Mouse (Mus musculus) sigmoid colon, adult 10 weeks (tissue): Measurements from ENCODE around the gene Prss57. TPM values are rescaled to one million over a fixed set of nuclear protein-coding genes. Genes with fewer than 3 reads are reported as not detected.

ENCODE experiments used
- polyA plus RNA-seq: library from polyadenylated mRNA; stranded (reverse); fragments of 350-450 nt; fragmentation: Illumina TruSeq; extraction: RNeasy Lipid Tissue Mini Kit (QIAGEN cat#74804); gene quantifications from one replicate; pipeline ENCODE4 v1.2.3, GENCODE M21; 2014; ENCODE audit warnings: low read depth, low replicate concordance

The Prss57 gene
- polyA plus RNA-seq, result not detected

DNA sequence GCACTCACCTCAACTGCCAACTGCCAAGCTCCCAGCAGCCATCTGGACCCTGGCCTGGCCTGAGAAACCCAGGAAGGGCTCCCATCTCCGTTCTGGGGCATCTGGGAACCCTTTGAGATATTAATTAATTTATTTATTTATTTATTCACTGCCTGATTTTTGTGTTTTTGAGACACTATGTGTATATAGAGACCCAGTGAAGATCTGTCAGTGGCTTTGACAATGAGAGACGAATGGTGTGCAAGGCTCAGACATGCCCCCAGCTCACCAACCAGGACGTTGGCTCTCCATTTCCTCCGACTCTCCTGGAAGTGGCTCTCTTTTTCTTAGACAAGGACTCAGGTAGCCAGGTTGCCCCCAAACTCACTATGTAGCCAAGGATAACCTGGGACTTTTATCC lies at the start of gene Prss57:
Gene Prss57 (minus strand): TSS at position 101 of the 400 bp plus-strand sequence.

DNA sequence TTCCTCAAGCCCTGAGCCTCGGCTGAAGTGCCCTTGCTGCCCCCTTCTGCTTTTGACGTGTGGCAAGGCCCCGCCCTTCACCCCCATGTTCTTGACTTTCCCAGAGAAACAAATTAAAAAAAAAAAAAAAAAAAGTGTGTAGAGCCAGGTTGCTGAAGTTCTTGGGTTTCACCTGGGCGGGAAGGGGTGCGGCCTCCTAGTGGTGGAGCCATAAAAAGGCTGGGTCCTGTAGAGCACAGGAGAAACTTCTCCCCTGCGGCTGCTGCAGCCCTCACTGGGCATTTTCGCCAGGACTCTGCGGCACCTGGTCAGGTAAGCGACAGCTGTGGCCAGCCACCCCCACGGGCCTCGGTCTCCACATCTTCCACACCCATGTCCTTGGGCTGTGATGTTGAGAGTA lies 30.0 kb upstream of the Prss57 start, which contains the start of gene Misp:
Gene Misp (plus strand): TSS at position 208 of the 400 bp plus-strand sequence.

DNA sequence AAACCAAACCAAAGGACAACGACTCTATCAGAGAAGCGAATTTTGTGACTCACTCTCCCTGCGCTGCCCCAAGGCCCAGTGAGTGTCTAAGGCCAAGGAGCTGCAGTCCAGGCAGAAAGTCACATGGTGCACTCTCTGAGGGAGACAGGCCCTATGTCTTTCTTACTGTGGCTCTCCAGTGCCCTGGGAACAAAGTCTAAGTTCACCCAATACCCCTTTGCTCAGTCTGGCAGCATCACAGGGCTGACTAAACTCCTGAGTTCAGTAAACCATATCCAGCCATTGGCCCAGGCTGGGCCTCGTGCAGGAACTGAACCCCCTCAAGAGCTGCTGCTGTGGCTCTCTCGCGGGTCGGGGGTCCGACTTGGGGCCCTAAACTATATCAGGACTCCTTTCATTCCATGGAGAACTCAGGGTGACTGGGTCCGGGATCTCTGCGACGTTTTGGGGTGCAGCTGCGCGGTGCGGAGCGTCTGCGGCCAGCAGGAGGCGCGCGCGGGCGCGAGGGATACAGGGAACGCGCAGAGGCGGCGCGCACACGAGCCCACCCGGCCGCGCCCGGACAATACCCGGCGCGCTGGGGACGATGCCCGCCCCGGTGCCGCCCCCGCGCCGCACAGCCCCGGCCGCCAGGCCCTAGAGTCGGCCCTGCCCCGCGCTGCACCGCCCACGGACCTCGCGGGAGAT lies 2.4 kb upstream of the Prss57 start, which contains the start of gene Palm:
Gene Palm (plus strand): TSS at position 522 of the 687 bp plus-strand sequence.

GRCm38 (mm10) chr10:79777103-79777531 lies 13.6 kb downstream of the Prss57 start, which contains the start of gene Fstl3:
TSS of gene Fstl3 (plus strand) at chr10:79777272.

DNA sequence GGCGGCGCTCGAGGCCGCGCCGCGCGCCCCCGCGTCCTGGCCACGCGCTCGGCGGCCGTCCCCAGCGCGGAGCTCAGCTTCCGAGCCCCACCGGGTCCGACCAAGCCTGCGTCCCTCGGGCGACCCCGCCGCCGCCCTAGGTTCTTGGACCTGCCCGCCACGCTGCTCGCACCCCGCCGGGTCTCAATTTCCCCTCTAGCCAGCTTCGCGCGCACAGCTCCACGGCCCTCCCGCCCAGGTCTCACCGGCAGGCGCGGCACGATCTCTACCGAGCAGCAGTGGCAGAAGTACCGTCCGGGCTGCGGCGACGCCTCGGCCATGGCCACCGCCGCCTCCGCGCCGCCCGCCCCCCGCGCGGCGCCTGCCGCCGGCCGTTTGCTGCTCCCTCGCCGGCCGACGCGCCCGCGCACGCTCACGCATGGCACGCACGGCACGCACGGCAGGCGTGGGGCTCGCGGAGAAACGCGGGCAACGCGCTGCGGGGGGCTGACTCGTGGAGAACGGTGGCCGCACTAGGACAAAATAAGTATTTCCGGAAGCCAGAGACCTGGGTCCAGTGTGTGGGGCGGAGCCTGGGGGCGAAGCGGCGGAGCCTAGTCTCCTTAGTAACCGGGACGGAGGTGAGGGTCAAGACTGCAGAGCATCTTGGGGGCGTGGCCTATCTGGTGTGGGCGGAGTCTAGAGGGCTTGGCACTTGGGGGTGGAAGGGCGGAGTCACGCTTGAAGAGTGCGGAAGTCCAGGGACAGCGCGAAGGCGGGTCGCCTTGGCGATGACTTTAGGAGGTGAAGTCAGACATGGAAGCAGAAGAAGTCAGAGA lies 24.0 kb downstream of the Prss57 start, which contains the start of gene Rnf126:
Gene Rnf126 (minus strand): TSS at position 445 of the 818 bp plus-strand sequence.

DNA sequence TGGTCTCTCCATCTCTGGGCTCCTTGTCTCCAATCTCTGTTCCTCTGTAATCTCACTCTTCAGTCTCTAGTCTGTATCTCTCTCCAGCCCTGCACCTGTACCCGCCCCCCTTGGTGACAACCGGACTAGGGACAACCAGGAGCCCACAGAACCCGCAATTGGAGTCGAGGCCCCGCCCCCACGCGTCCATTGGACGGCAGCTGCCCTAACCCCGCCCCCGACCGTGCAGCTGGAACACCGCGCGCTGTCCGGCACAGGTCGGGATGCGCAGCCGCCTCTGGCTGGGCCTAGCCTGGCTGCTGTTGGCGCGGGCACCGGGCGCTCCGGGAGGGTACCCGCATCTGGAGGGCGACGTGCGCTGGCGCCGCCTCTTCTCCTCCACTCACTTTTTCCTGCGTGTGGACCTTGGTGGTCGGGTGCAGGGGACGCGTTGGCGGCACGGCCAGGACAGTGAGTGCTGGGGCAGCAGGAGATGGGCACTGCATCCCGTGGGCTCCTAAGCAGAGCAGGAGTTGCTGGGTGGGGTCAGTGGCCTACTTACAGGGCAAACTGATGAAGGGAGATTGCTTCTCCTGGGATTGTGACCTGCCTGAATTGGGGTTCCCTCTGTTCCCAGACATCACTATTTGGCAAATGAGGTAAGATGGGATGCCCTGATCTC lies 35.8 kb downstream of the Prss57 start, which contains the start of gene Fgf22:
Gene Fgf22 (plus strand): TSS at position 221 of the 661 bp plus-strand sequence.

GRCm38 (mm10) chr10:79745898-79746773 lies 44.6 kb downstream of the Prss57 start, which contains the start of gene Polrmt:
TSS of gene Polrmt (minus strand) at chr10:79746581.

Other genes starting within 250 kb of the Prss57 start
- not detected for gene Mier2, start 235.8 kb downstream of the Prss57 start, polyA plus RNA-seq
- gene Theg, start 203.6 kb downstream of the Prss57 start, polyA plus RNA-seq, result not detected
- 0.16 TPM for gene C2cd4c, start 176.9 kb downstream of the Prss57 start, polyA plus RNA-seq
- gene Shc2, start 153.0 kb downstream of the Prss57 start, polyA plus RNA-seq, result 1.5 TPM
- gene Odf3l2, start 145.2 kb downstream of the Prss57 start, polyA plus RNA-seq, result not detected
- not detected for gene Madcam1, start 126.4 kb downstream of the Prss57 start, polyA plus RNA-seq
- not detected for gene Tpgs1, start 121.6 kb downstream of the Prss57 start, polyA plus RNA-seq
- gene Cdc34, start 108.8 kb downstream of the Prss57 start, polyA plus RNA-seq, result not detected
- gene Gzmm, start 101.9 kb downstream of the Prss57 start, polyA plus RNA-seq, result not detected
- gene Bsg, start 86.5 kb downstream of the Prss57 start, polyA plus RNA-seq, result 376 TPM
- 0.22 TPM for gene Hcn2, start 74.3 kb downstream of the Prss57 start, polyA plus RNA-seq
- 0.82 TPM for gene Polrmt, start 44.4 kb downstream of the Prss57 start, polyA plus RNA-seq
- gene Fgf22, start 35.9 kb downstream of the Prss57 start, polyA plus RNA-seq, result not detected
- 0.73 TPM for gene Rnf126, start 24.0 kb downstream of the Prss57 start, polyA plus RNA-seq
- 2.5 TPM for gene Fstl3, start 13.7 kb downstream of the Prss57 start, polyA plus RNA-seq
- gene Palm, start 2.6 kb upstream of the Prss57 start, polyA plus RNA-seq, result 0.69 TPM
- 12.8 TPM for gene Misp, start 30.0 kb upstream of the Prss57 start, polyA plus RNA-seq
- gene Ptbp1, start 63.5 kb upstream of the Prss57 start, polyA plus RNA-seq, result 91.3 TPM
- not detected for gene Prtn3, start 83.5 kb upstream of the Prss57 start, polyA plus RNA-seq
- not detected for gene Plppr3, start 83.7 kb upstream of the Prss57 start, polyA plus RNA-seq
- not detected for gene Elane, start 95.3 kb upstream of the Prss57 start, polyA plus RNA-seq
- 0.88 TPM for gene Cfd, start 99.9 kb upstream of the Prss57 start, polyA plus RNA-seq
- 0.19 TPM for gene Med16, start 118.0 kb upstream of the Prss57 start, polyA plus RNA-seq
- not detected for gene Gm26602, start 119.9 kb upstream of the Prss57 start, polyA plus RNA-seq
- 0.35 TPM for gene Kiss1r, start 126.0 kb upstream of the Prss57 start, polyA plus RNA-seq
- 21.3 TPM for gene R3hdm4, start 130.2 kb upstream of the Prss57 start, polyA plus RNA-seq
- gene Arid3a, start 136.1 kb upstream of the Prss57 start, polyA plus RNA-seq, result 2.5 TPM
- gene Wdr18, start 169.2 kb upstream of the Prss57 start, polyA plus RNA-seq, result 0.79 TPM
- not detected for gene Grin3b, start 179.8 kb upstream of the Prss57 start, polyA plus RNA-seq
- gene Tmem259, start 193.4 kb upstream of the Prss57 start, polyA plus RNA-seq, result 0.22 TPM
- gene Cnn2, start 197.6 kb upstream of the Prss57 start, polyA plus RNA-seq, result 4.2 TPM
- gene Abca7, start 205.5 kb upstream of the Prss57 start, polyA plus RNA-seq, result 0.41 TPM
- gene Arhgap45, start 225.7 kb upstream of the Prss57 start, polyA plus RNA-seq, result not detected
- gene Polr2e, start 248.8 kb upstream of the Prss57 start, polyA plus RNA-seq, result 0.63 TPM